25 mouse cellular contexts compared by ENCODE assay signal in the genomic region with DNA sequence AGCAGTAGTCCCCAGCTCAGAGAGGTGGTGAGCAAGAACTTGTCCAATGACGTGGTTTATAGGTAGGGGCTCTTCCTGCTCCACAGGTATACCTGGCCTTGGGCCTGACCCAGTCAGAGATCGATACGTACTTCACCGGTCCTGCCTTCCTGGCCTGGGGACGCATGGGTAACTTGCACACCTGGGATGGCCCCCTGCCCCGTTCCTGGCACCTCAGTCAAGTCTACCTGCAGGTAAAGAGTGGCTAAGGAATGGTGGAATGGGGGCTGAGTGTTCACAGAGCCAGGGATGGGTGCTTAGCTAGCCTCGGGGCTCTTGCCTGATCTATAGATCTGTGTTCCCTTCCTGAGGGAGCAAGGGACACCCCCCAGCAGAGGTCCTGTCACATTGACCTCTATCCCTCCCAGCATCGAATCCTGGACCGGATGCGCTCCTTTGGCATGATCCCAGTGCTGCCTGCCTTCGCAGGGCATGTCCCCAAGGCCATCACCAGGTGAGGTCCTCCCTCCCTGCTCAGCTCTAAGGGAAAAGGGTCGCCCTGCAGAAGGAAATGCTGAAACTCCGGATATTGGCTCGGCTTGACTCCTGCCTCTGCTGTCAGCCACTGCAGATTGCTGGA. TPM values are rescaled to one million over a fixed set of nuclear protein-coding genes. Genes with fewer than 3 reads are reported as not detected.
DNase-seq lines count a peak whose midpoint lies in the region; ATAC-seq lines count a peak whose summit lies in the region.
"Had no signal": no experiment of that assay in that cellular context is flagged by ENCODE, and none has a peak within 500 bp of the region (broad histone marks: within the 10 kb centered on the region; RNA-seq: fewer than 3 reads in every experiment).

No protein-coding gene starts in this region.

- H3K9me3 ChIP-seq in megakaryocyte, embryonic 14.5 days, result 0 out of 2 replicates have a peak, but pooled peaks cover 4% of the 10 kb centered on the region
- H3K9me3 ChIP-seq: embryonic facial prominence, embryonic 13.5 days; embryonic facial prominence, embryonic 15.5 days; forebrain, embryonic 10.5 days; forebrain, embryonic 12.5 days; G1E had no signal

- no peak for ATAC-seq in megakaryocyte, adult 5-6 weeks (ENCODE audit: poor library complexity, severe bottlenecking)
- ATAC-seq: activated CD4-positive, CD25-positive, alpha-beta regulatory T cell, adult 4 months; CD4-positive, CD25-positive, alpha-beta regulatory T cell, adult 4 months; forebrain, embryonic 14.5 days; forebrain, embryonic 16.5 days; Patski had no signal

- H3K4me1 ChIP-seq in megakaryocyte, embryonic 14.5 days, result peaks cover 66% of the 10 kb centered on the region

- H3K27me3 ChIP-seq in megakaryocyte, embryonic 14.5 days (replicated peaks), result peaks cover 8% of the 10 kb centered on the region
- H3K27me3 ChIP-seq: Patski had no signal

- intact Hi-C loops in heart, postnatal 36 days (cut with DNase I), result no loop called here

- H3K4me3 ChIP-seq in megakaryocyte, embryonic 14.5 days (replicated peaks), result peak overlapping the region; percentile 42
- H3K4me3 ChIP-seq: embryonic facial prominence, embryonic 13.5 days; embryonic facial prominence, embryonic 15.5 days; erythroblast, embryonic 14.5 days; forebrain, embryonic 12.5 days had no signal

- DNase-seq in adrenal gland, adult 8-10 months, result peak; percentile 12
- DNase-seq in adrenal gland, adult (ENCODE audit: inconsistent age in 2 of 2, low spot score in 1 of 2), result no peak
- peak; percentile 53 for DNase-seq in cerebellum, adult 9-10 months
- no peak for DNase-seq in cerebellum, adult 8-10 months
- peak; percentile 93 for DNase-seq in heart, adult 11 months
- no peak for DNase-seq in heart, postnatal 36 days
- DNase-seq: adrenal gland, postnatal 10 days; adrenal gland, postnatal 25 days; B cell, adult 2 months; cerebellum, adult 11 months; embryo, embryonic 11 days had no signal

- H3K36me3 ChIP-seq in megakaryocyte, embryonic 14.5 days (replicated peaks; ENCODE audit: low read length), result peaks cover 48% of the 10 kb centered on the region
- H3K36me3 ChIP-seq: embryonic facial prominence, embryonic 13.5 days; embryonic facial prominence, embryonic 15.5 days; forebrain, embryonic 12.5 days had no signal

RNA-seq across cellular contexts. Expression of a gene that starts 2.1 kb away (rescaled TPM):
- total RNA-seq in adrenal gland, adult 8-10 months (2022), result 10 to 100 TPM; 45.3 to 51.8 (median 49.6) TPM
- 10 to 100 TPM in 1 of 2 experiments, 1 to 10 TPM in 1; 9.1 to 10.1 TPM for total RNA-seq in heart, postnatal 36 days (2021)
- 30.7 and 32.1 TPM in 2 replicates for polyA plus RNA-seq in megakaryocyte, embryonic 14.5 days (2012; ENCODE audit: insufficient read depth, low replicate concordance)
- 7.2 and 7.9 TPM in 2 replicates for total RNA-seq in megakaryocyte, adult 5-6 weeks (2015)
- total RNA-seq in megakaryocyte, adult 5-6 weeks (2017), result 8.9 and 9.1 TPM in 2 replicates

RNA-seq across cellular contexts. Expression of a gene that starts 6.3 kb away (rescaled TPM):
- total RNA-seq in adrenal gland, adult 8-10 months (2022), result 1 to 10 TPM; 1.7 to 2.4 (median 2.0) TPM
- total RNA-seq in heart, postnatal 36 days (2021), result under 1 TPM; 0.46 to 0.58 TPM
- polyA plus RNA-seq in megakaryocyte, embryonic 14.5 days (2012; ENCODE audit: insufficient read depth, low replicate concordance), result 3.5 and 5.8 TPM in 2 replicates
- 0.11 and 0.45 TPM in 2 replicates for total RNA-seq in megakaryocyte, adult 5-6 weeks (2015)
- 0.29 TPM in 1 of 2 replicates, not detected in the other for total RNA-seq in megakaryocyte, adult 5-6 weeks (2017)
- polyA plus RNA-seq: activated CD4-positive, CD25-positive, alpha-beta regulatory T cell, adult 4 months; embryonic facial prominence, embryonic 11.5 days; forebrain, embryonic 14.5 days had no signal

RNA-seq across cellular contexts. Expression of a gene that starts 10.4 kb away (rescaled TPM):
- total RNA-seq in adrenal gland, adult 8-10 months (2022), result 100 to 1,000 TPM in 2 of 4 experiments, 10 to 100 TPM in 2; 70.8 to 104 (median 89.9) TPM
- 10 to 100 TPM; 17.2 to 18.8 TPM for total RNA-seq in heart, postnatal 36 days (2021)
- 17.7 and 36.8 TPM in 2 replicates for polyA plus RNA-seq in megakaryocyte, embryonic 14.5 days (2012; ENCODE audit: insufficient read depth, low replicate concordance)
- total RNA-seq in megakaryocyte, adult 5-6 weeks (2015), result 10.6 and 13.1 TPM in 2 replicates
- total RNA-seq in megakaryocyte, adult 5-6 weeks (2017), result 11.4 and 15.8 TPM in 2 replicates

RNA-seq across cellular contexts. Expression of a gene that starts 15.2 kb away (rescaled TPM):
- 10 to 100 TPM; 38.1 to 69.0 (median 47.6) TPM for total RNA-seq in adrenal gland, adult 8-10 months (2022)
- total RNA-seq in heart, postnatal 36 days (2021), result 10 to 100 TPM; 18.8 to 23.1 TPM
- polyA plus RNA-seq in megakaryocyte, embryonic 14.5 days (2012; ENCODE audit: insufficient read depth, low replicate concordance), result 2.8 and 12.4 TPM in 2 replicates
- total RNA-seq in megakaryocyte, adult 5-6 weeks (2015), result 62.7 and 64.8 TPM in 2 replicates
- 79.3 and 96.0 TPM in 2 replicates for total RNA-seq in megakaryocyte, adult 5-6 weeks (2017)

RNA-seq across cellular contexts. Expression of a gene that starts 23.3 kb away (rescaled TPM):
- 1 to 10 TPM; 3.6 to 5.9 (median 4.2) TPM for total RNA-seq in adrenal gland, adult 8-10 months (2022)
- 1 to 10 TPM; 1.9 to 4.1 TPM for total RNA-seq in heart, postnatal 36 days (2021)
- 10.4 TPM in 1 of 2 replicates, not detected in the other for polyA plus RNA-seq in megakaryocyte, embryonic 14.5 days (2012; ENCODE audit: insufficient read depth, low replicate concordance)
- 11.5 and 14.9 TPM in 2 replicates for total RNA-seq in megakaryocyte, adult 5-6 weeks (2015)
- total RNA-seq in megakaryocyte, adult 5-6 weeks (2017), result 21.3 and 24.1 TPM in 2 replicates

Comparison
In these comparisons a context has a peak if more than half of its experiments do, and no peak if none do; other contexts are left out.
1. DNase-seq: peak in adrenal gland, adult 8-10 months (single experiment), cerebellum, adult 9-10 months (single experiment) and heart, adult 11 months (single experiment); none in adrenal gland, adult (0 of 2), cerebellum, adult 8-10 months (single experiment) and heart, postnatal 36 days (0 of 2).
2. RNA of a gene that starts 2.1 kb away (total RNA-seq): 45.3 to 51.8 TPM in adrenal gland, adult 8-10 months; 9.1 to 10.1 TPM in heart, postnatal 36 days and 7.2 to 9.1 TPM in megakaryocyte, adult 5-6 weeks; every median in the first group is over 4 times any median in the second.